Comparison of ENCODE assay signal across 1 mouse cellular context in the genomic region with DNA sequence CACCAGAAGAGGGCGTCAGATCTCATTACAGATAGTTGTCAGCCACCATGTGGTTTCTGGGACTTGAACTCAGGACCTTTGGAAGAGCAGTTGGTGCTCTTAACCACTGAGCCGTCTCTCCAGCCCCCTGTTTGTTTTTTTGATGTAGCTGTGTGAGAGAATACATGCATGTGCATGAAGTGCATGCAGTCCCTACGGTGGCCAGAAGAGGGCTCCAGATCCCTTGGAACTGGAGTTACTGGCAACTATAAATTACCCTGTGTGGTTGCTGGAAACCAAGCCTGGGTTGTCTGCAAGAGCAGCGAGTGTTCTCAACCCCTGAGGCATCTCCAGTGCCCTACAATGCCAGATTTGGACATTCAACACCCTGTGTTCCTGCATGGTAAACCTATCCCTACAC.
TF ChIP-seq lines count a peak whose summit lies in the region.

No protein-coding gene starts in this region.

TF ChIP-seq in MEL, 35 proteins besides CTCF, POLR2A, EP300 and RAD21 (continued from another document):
- peak; percentile 65 for TF ChIP-seq ZC3H11A (IDR thresholded peaks at IDR 0.05; ENCODE audit: low read depth, low read length)
- 0 out of 2 replicates have a peak, but pooled peaks have one; percentile 25 for TF ChIP-seq SIN3A (IDR thresholded peaks at IDR 0.05; ENCODE audit: low read length)
- 0 out of 2 replicates have a peak, but pooled peaks have one; percentile 14 for TF ChIP-seq ETS1 (IDR thresholded peaks at IDR 0.05; ENCODE audit: low read depth, low read length)
- no peak for TF ChIP-seq MAZ (IDR thresholded peaks at IDR 0.05; ENCODE audit: low read depth, low read length)
- 0 out of 2 replicates have a peak, but pooled peaks have one; percentile 7 for TF ChIP-seq ZNF384 (IDR thresholded peaks at IDR 0.05; ENCODE audit: low read depth, low read length)
- 0 out of 2 replicates have a peak, but pooled peaks have one; percentile 4 for TF ChIP-seq MYC (IDR thresholded peaks at IDR 0.05; ENCODE audit: low read depth, low read length)
- TF ChIP-seq TAL1 (IDR thresholded peaks at IDR 0.05; ENCODE audit: low read length), result no peak
- TF ChIP-seq MAX (IDR thresholded peaks at IDR 0.05; ENCODE audit: low read length), result 0 out of 2 replicates have a peak, but pooled peaks have one; percentile 30
- TF ChIP-seq SMC3 (IDR thresholded peaks at IDR 0.05; ENCODE audit: low read depth, low read length), result peak; percentile 71
- no peak for TF ChIP-seq MAFK (IDR thresholded peaks at IDR 0.05; ENCODE audit: borderline replicate concordance, low read depth, low read length)
- no peak for TF ChIP-seq GABPA (IDR thresholded peaks at IDR 0.05; ENCODE audit: low read depth, low read length)
- no peak for TF ChIP-seq TCF12 (IDR thresholded peaks at IDR 0.05; ENCODE audit: low read depth, low read length)
- no peak for TF ChIP-seq CHD2 (IDR thresholded peaks at IDR 0.05; ENCODE audit: low read length)
